Mouse (Mus musculus) spleen, adult 2 months (tissue): ENCODE data around the gene Setd7. TPM values are rescaled to one million over a fixed set of nuclear protein-coding genes. Genes with fewer than 3 reads are reported as not detected.

Source experiments
- DNase-seq, 2 experiments: peaks; one replicate each; pipeline versions ENCODE4 v3.0.0 to v3.0.0-alpha.2; 2012 to 2021; ENCODE audit warnings: low spot score in 2 of 2, low read depth in 1 of 2
- H3K27ac ChIP-seq: fragments of 200-500 bp; 2 replicates; pipeline ENCODE4 v1.5.1; 2012; ENCODE audit warnings: low read length, inconsistent platforms; ENCODE audit not compliant: insufficient read depth
- H3K27me3 ChIP-seq: fragments of 200-500 bp; 2 replicates; pipeline ENCODE4 v1.6.1; 2012; ENCODE audit warnings: mild to moderate bottlenecking, moderate library complexity, low read length, inconsistent platforms; ENCODE audit not compliant: control insufficient read depth, insufficient read depth
- H3K36me3 ChIP-seq: fragments of 200-500 bp; 2 replicates; pipeline ENCODE4 v1.6.1; 2012; ENCODE audit warnings: mild to moderate bottlenecking, low read length, inconsistent platforms; ENCODE audit not compliant: control insufficient read depth, insufficient read depth
- H3K4me1 ChIP-seq: fragments of 200-500 bp; 2 replicates; pipeline ENCODE4 v1.6.1; 2011; ENCODE audit warnings: inconsistent platforms; ENCODE audit not compliant: control insufficient read depth, insufficient read depth, insufficient read length
- H3K4me3 ChIP-seq: fragments of 200-500 bp; 2 replicates; pipeline ENCODE4 v1.5.1; 2011; ENCODE audit warnings: mild to moderate bottlenecking, inconsistent platforms; ENCODE audit not compliant: insufficient read depth, insufficient read length; ENCODE audit errors: extremely low read depth
- CTCF ChIP-seq: fragments of 200-500 bp; IDR thresholded peaks from 2 replicates; pipeline ENCODE4 v1.5.1; 2011; ENCODE audit warnings: mild to moderate bottlenecking, inconsistent platforms; ENCODE audit not compliant: insufficient read depth, insufficient read length, insufficient replicate concordance; ENCODE audit errors: extremely low read depth
- POLR2A ChIP-seq: fragments of 200-500 bp; IDR thresholded peaks from 2 replicates; pipeline ENCODE4 v1.6.1; 2011; ENCODE audit warnings: low read depth, low read length, inconsistent platforms
- WGBS: fragments of 180-500 bp; shearing (Covaris S2); methylation state at CpG from one replicate; pipeline ENCODE4 v1.1.7; 2018; 5-methylcytosine and 5-hydroxymethylcytosine counted together
- polyA plus RNA-seq: library from polyadenylated mRNA; depleted of rRNA; stranded (reverse); fragments of >200 nt; gene quantifications from 2 replicates; pipeline ENCODE4 v1.2.3, GENCODE M21; 2012; rRNA removed

Gene Setd7
- 11.2 and 11.4 TPM in 2 replicates for polyA plus RNA-seq

- Histone ChIP-seq H3K27ac (peak within 1 kb of the TSS; percentile 94), H3K36me3 (no peaks in the 10 kb centered on the region), H3K4me3 (peak within 1 kb of the TSS; percentile 98), H3K27me3 (no peaks in the 10 kb centered on the region), H3K4me1 (peaks cover 3% of the 10 kb centered on the region; the same call in 1 of the 2 replicates)
- WGBS, result under 1% methylated on average over 43 of the region's 48 CpGs
- peak; percentile 33 to 75 for DNase-seq
- TF ChIP-seq POLR2A, result peak; percentile 63
- TF ChIP-seq CTCF, result no peak
Measured at GRCm38 (mm10) chr3:51560511-51561108, at the start of gene Setd7. TSS of gene Setd7 (minus strand) at chr3:51560879.

GRCm38 (mm10) chr3:51604489-51604888, 43.8 kb upstream of the Setd7 start:
- no peak for DNase-seq
- Histone ChIP-seq H3K36me3 (no peaks in the 10 kb centered on the region), H3K27ac (no peak overlapping the region), H3K4me1 (peaks cover 3% of the 10 kb centered on the region; the same call in 1 of the 2 replicates), H3K4me3 (no peak overlapping the region), H3K27me3 (no peaks in the 10 kb centered on the region)
- 53% methylated on average over 3 of the region's 3 CpGs for WGBS
- no peak for TF ChIP-seq POLR2A
- TF ChIP-seq CTCF, result no peak

GRCm38 (mm10) chr3:51603705-51604291, 43.1 kb upstream of the Setd7 start:
- H3K36me3 ChIP-seq, result no peaks in the 10 kb centered on the region
- H3K4me3 ChIP-seq, result no peak overlapping the region
- TF ChIP-seq CTCF (no peak), POLR2A (no peak)
- 0 out of 2 replicates have a peak, but pooled peaks cover 2% of the 10 kb centered on the region for H3K27me3 ChIP-seq
- H3K4me1 ChIP-seq, result peaks cover 3% of the 10 kb centered on the region; the same call in 1 of the 2 replicates
- DNase-seq, result peak in 1 of 2 experiments; percentile 31
- 30% methylated on average over 15 of the region's 15 CpGs for WGBS
- no peak overlapping the region for H3K27ac ChIP-seq

DNA sequence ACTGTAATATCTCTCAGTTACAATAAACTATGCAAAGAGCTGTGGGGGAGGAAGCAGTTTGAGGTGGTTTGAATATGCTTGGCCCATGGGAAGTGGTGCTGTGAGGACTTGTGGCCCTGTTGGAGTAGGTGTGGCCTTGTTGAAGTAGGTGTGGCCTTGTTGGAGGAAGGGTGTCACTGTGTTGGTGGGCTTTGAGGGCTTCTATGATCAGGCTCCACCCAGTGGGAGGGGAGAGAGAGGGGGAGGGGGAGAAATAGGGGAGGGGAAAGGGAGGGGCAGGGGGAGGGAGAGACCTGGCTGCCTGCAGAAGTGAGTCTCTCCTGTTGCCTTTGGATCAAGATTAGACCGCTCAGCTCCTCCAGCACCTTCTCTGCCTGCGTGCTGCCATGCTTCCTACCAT, 40.8 kb upstream of the Setd7 start:
- no peaks in the 10 kb centered on the region for H3K36me3 ChIP-seq
- TF ChIP-seq POLR2A, result no peak
- no peak for TF ChIP-seq CTCF
- H3K27me3 ChIP-seq, result 0 out of 2 replicates have a peak, but pooled peaks cover 2% of the 10 kb centered on the region
- peaks cover 3% of the 10 kb centered on the region; the same call in 1 of the 2 replicates for H3K4me1 ChIP-seq
- no peak for DNase-seq
- H3K4me3 ChIP-seq, result no peak overlapping the region
- WGBS, result 93% methylated on average over 2 of the region's 2 CpGs
- no peak overlapping the region for H3K27ac ChIP-seq

DNA sequence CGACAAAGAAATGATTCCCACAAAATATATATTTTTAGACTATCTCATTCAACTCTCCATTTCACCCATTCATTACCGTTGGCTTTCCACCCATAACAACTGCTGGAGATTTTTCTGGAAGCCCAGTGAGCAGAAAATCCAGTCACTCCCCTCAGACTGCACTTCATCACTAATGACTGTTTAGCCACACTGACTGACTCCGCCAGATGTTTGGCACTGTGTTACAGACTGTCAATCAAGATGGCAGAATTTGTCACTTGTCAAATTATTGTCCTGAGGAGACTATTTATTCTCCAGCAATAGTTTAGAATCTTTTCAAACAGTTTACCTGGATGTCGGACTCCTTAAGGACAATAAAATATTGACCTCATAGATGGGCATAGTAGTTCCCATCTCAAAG, 40.0 kb upstream of the Setd7 start:
- 0 out of 2 replicates have a peak, but pooled peaks cover 2% of the 10 kb centered on the region for H3K27me3 ChIP-seq
- no peak overlapping the region for H3K4me3 ChIP-seq
- TF ChIP-seq POLR2A (no peak), CTCF (no peak)
- H3K36me3 ChIP-seq, result no peaks in the 10 kb centered on the region
- H3K4me1 ChIP-seq, result peaks cover 3% of the 10 kb centered on the region; the same call in 1 of the 2 replicates
- no peak overlapping the region for H3K27ac ChIP-seq
- DNase-seq, result no peak
- whole genome bisulfite sequencing, result 93% methylated on average over 4 of the region's 4 CpGs

DNA sequence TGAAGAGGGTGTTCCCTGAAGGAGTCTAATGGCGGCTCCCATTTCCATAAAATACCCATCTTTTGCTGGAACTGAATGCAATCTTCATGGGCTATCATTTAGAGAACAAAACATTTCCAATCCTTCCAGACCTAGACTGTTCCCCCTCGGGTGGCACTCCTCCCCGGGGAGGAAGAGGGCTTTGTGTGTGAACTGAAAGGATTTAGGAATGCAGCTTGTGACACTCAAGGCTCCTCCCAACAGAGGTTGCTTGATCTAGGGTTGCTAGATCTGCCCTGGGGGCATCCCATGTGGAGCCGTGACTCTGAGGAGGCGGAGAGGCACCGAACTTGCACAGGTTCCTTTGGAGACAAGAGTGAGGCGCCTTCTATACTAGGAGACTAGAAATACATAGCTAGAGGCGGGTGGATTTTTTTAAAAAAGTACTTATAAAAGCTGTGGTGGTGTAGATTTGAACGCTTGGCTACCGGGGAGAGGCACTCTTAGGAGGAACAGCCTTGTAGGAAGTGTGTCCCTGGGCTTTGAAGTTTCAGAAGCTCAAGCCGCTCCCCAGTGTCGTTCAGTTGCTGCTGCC, 38.5 kb upstream of the Setd7 start:
- H3K4me1 ChIP-seq, result 0 out of 2 replicates have a peak, but pooled peaks cover 3% of the 10 kb centered on the region
- H3K27me3 ChIP-seq, result 0 out of 2 replicates have a peak, but pooled peaks cover 2% of the 10 kb centered on the region
- H3K27ac ChIP-seq, result no peak overlapping the region
- TF ChIP-seq POLR2A (no peak), CTCF (no peak)
- H3K4me3 ChIP-seq, result no peak overlapping the region
- WGBS, result 85% methylated on average over 12 of the region's 12 CpGs
- no peaks in the 10 kb centered on the region for H3K36me3 ChIP-seq
- DNase-seq, result no peak

GRCm38 (mm10) chr3:51596538-51596937, 35.9 kb upstream of the Setd7 start:
- no peak for TF ChIP-seq CTCF
- TF ChIP-seq POLR2A, result no peak
- Histone ChIP-seq H3K27ac (no peak overlapping the region), H3K4me3 (no peak overlapping the region), H3K27me3 (0 out of 2 replicates have a peak, but pooled peaks cover 2% of the 10 kb centered on the region), H3K4me1 (no peaks in the 10 kb centered on the region), H3K36me3 (no peaks in the 10 kb centered on the region)
- no peak for DNase-seq
- 92% methylated on average over 2 of the region's 2 CpGs for WGBS
